Mouse (Mus musculus): ENCODE measurements around the gene Dcn. TPM values are rescaled to one million over a fixed set of nuclear protein-coding genes. Genes with fewer than 3 reads are reported as not detected.
A peak's percentile ranks its signal among the peaks of the same experiment; 100 is the strongest.

The Dcn gene
- 22.4 and 30.6 TPM in 2 replicates for polyA plus RNA-seq (2016; fragmentation: Nextera tagmentation; extraction: Ambion mirVana)

DNA sequence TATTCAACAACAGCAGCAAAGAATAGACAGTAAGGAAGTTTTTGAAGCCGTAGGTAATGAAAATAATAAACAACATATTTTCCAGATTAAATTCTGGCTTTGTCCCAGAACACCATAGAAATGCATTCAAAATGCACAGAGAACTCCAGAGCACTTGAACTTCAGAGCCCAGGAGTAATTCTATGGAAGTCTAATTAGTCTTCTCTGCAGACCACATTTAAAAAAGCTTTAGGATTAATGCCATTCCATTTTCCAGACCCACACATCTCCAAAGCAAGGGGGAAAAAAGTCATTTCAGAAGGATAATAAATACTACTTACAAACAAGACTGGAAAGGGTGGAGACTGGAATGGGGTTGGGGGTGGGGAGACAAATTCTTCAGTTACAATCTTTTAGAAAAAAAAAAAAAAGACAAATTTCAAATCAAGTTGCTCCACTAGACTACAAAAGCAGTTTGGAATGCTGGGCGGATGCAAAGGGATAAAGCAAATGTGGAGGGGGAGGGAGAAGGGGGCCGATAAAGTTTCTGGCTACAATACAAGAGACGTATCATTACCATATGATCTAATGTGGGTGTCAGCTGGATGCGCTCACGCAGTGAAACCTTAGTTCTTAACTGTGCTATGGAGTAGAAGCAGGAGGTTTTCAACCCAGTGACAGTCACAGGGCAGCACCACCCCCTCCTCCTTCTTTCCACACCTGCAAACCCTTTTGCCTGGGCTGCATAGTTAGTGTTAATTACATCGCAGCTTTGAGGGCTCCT, at the start of gene Dcn:
Dcn (plus strand) TSS at position 606 of the 763 bp plus-strand sequence.
- WGBS = 2% methylated on average over 7 of the region's 7 CpGs
- no peak within 1 kb of the TSS for H3K4me3 ChIP-seq (replicated peaks)
- no peak within 1 kb of the TSS for H3K9ac ChIP-seq
- H3K27ac ChIP-seq = peak within 1 kb of the TSS; percentile 50; the same call in 1 of the 2 replicates
- peaks cover 18% of the 10 kb centered on the region for H3K4me1 ChIP-seq
- H3K4me2 ChIP-seq = peak within 1 kb of the TSS; percentile 29; the same call in 1 of the 2 replicates
- no peaks in the 10 kb centered on the region for H3K27me3 ChIP-seq
- ATAC-seq (ENCODE audit: low FRiP score) = peak; percentile 89; the same call in 1 of the 2 replicates
- no peaks in the 10 kb centered on the region for H3K9me3 ChIP-seq
- H3K36me3 ChIP-seq (replicated peaks) = no peaks in the 10 kb centered on the region

DNA sequence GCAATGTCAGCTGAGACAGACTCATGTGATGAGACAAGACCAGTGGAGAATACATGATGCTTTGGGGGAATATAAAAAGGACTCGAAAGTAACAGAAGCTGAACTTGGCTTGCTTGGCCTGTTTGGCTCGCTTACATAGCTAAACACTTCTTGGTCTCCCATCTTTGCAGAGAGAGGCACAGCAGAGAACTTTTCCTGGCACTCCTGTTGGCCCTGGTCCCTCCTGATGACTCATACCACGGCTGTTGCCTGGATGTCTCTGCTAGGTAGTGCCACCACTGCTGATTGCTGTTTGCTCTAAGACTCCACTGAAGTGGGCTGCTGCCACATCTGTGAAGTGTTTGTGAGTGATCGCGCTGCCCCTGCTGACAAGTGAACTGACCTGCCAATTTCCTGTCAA, 42.7 kb upstream of the Dcn start:
- Histone ChIP-seq H3K27me3 (no peaks in the 10 kb centered on the region), H3K4me2 (no peak overlapping the region), H3K36me3 (replicated peaks) (no peaks in the 10 kb centered on the region), H3K27ac (no peak overlapping the region), H3K9me3 (no peaks in the 10 kb centered on the region), H3K9ac (no peak overlapping the region), H3K4me3 (replicated peaks) (no peak overlapping the region), H3K4me1 (no peaks in the 10 kb centered on the region)
- no peak for ATAC-seq (ENCODE audit: low FRiP score)
- 87% methylated on average over 5 of the region's 5 CpGs for WGBS

DNA sequence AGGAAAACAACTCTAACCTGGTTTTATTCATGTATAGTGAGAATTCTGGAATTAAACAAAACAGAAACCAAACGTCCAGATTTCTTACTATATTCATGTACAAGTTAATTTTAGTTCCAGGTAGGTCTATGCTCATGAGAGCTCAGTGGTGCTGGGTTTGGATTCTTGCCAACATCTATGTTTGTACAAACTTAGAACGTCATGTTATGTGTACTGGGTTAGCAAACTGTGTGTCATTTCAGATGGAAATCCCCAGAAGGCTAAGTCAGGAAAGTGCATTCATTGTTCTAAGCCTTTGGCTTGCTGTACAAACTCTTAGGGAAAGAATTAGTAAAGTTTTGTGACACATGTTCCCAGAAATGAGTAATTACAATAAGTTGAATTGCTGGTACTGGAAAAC, 37.1 kb upstream of the Dcn start:
- H3K4me1 ChIP-seq = no peaks in the 10 kb centered on the region
- no peak overlapping the region for H3K9ac ChIP-seq
- ATAC-seq (ENCODE audit: low FRiP score) = no peak
- WGBS = 71% methylated on average over 2 of the region's 2 CpGs
- no peak overlapping the region for H3K27ac ChIP-seq
- H3K27me3 ChIP-seq = no peaks in the 10 kb centered on the region
- no peak overlapping the region for H3K4me3 ChIP-seq (replicated peaks)
- no peaks in the 10 kb centered on the region for H3K36me3 ChIP-seq (replicated peaks)
- no peak overlapping the region for H3K4me2 ChIP-seq
- H3K9me3 ChIP-seq = no peaks in the 10 kb centered on the region

DNA sequence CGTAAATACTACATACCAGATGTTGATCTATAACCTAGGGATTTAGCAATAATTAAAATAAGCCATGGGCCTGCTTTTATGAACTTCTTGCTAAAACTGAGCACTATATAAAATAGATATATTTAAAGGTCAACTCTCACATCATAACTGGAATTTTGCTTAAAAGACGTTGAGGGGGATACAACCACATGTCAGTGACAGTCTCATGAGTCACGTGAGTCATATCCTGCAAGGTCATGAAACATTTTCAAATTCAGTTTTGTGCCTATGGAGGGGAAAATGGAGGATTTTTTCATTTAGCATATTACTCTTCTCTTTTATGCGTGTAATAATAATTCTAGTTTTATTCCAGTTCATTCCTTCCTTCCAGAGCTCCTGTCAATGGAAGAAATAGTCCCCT, 32.9 kb upstream of the Dcn start:
- Histone ChIP-seq H3K4me3 (replicated peaks) (no peak overlapping the region), H3K4me1 (no peaks in the 10 kb centered on the region), H3K4me2 (no peak overlapping the region), H3K9ac (no peak overlapping the region), H3K36me3 (replicated peaks) (no peaks in the 10 kb centered on the region), H3K9me3 (no peaks in the 10 kb centered on the region), H3K27ac (no peak overlapping the region), H3K27me3 (no peaks in the 10 kb centered on the region)
- ATAC-seq (ENCODE audit: low FRiP score) = no peak
- 85% methylated on average over 4 of the region's 4 CpGs for WGBS

DNA sequence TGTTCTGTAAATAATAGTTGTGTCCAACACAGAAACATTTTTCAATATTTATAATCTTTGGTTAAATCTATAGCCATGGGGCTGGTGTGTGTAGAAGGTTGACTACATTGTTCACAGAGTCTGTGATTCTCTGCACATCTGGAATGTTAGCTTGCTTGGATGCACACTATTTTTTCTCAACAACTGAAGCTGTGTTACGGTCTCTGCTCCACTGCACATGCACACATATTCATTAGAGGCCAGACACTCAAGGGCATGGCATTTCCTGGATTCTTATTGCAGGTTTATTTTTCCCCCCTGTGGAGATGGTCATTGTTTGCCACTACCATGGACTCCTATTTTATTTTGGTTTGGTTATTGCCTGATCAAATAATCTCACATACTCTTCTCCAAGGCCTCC, 26.5 kb upstream of the Dcn start:
- no peaks in the 10 kb centered on the region for H3K27me3 ChIP-seq
- no peak overlapping the region for H3K27ac ChIP-seq
- ATAC-seq (ENCODE audit: low FRiP score) = no peak
- no peak overlapping the region for H3K4me2 ChIP-seq
- no peak overlapping the region for H3K9ac ChIP-seq
- H3K9me3 ChIP-seq = no peaks in the 10 kb centered on the region
- H3K4me3 ChIP-seq (replicated peaks) = no peak overlapping the region
- H3K4me1 ChIP-seq = 0 out of 2 replicates have a peak, but pooled peaks cover 4% of the 10 kb centered on the region
- 52% methylated on average over 1 of the region's 1 CpGs for WGBS
- no peaks in the 10 kb centered on the region for H3K36me3 ChIP-seq (replicated peaks)

DNA sequence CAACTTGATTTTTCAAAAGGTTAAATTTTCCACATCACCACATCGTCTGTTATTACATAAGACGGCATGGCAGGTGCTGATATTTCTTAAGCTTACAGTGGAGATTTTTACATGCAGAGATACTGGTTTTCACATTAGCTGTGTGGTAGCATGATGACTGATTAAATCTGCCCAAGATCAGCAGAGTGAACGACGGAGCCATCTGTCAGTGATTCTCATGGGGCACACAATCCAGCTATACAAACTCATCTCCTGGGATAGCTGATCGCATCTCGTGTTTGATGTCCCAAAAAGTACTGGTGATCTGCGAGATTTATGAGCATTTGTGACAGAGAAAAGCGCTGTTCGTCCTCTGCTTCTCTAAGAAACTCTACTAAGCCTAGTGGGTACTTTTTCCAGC, 25.9 kb upstream of the Dcn start:
- Histone ChIP-seq H3K4me1 (0 out of 2 replicates have a peak, but pooled peaks cover 4% of the 10 kb centered on the region), H3K36me3 (replicated peaks) (no peaks in the 10 kb centered on the region), H3K9me3 (no peaks in the 10 kb centered on the region), H3K27ac (no peak overlapping the region), H3K27me3 (no peaks in the 10 kb centered on the region), H3K4me2 (no peak overlapping the region), H3K9ac (no peak overlapping the region), H3K4me3 (replicated peaks) (no peak overlapping the region)
- 81% methylated on average over 9 of the region's 9 CpGs for WGBS
- no peak for ATAC-seq (ENCODE audit: low FRiP score)

DNA sequence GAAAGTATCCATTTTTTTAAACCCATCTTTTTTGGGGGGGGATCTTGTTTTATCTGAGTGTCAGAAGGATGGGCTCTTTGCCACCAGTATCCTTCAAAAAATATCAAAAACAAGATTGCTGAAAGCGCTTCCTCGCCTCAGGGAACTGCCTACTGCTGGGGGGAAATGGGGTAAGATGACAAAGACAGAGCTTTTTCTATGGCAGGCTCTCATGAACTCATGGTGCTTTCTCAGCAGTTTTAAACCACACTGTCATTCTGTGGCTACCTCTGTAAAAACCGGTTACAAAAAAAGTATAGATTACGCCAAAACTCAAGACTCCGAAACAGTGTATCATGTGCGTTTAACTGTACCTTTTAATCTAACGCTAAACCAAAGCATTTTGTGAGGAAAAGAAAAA, 22.4 kb upstream of the Dcn start:
- ATAC-seq (ENCODE audit: low FRiP score) = no peak
- no peak overlapping the region for H3K9ac ChIP-seq
- no peak overlapping the region for H3K4me2 ChIP-seq
- H3K4me1 ChIP-seq = 0 out of 2 replicates have a peak, but pooled peaks cover 4% of the 10 kb centered on the region
- no peak overlapping the region for H3K27ac ChIP-seq
- H3K27me3 ChIP-seq = no peaks in the 10 kb centered on the region
- H3K4me3 ChIP-seq (replicated peaks) = no peak overlapping the region
- H3K36me3 ChIP-seq (replicated peaks) = no peaks in the 10 kb centered on the region
- no peaks in the 10 kb centered on the region for H3K9me3 ChIP-seq
- 91% methylated on average over 7 of the region's 7 CpGs for WGBS

DNA sequence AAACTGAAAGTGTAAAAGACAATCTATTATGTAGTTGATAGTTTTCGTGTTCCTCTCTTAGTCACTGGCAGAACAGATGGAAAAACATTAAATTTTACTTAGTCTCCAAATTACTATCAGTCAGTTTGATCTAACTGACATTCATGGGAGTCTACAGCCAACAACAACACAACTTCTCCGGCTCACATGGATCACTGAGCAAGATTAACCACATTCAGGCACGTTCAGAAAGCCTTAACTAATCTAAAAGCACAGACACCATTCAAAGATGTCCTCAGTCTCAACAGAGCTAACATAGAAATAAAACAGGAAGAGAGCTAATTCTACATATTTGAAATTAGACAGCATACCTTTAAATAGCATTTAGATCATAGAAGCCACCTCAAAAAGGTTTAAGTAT, 12.6 kb upstream of the Dcn start:
- H3K4me3 ChIP-seq (replicated peaks) = no peak overlapping the region
- H3K9me3 ChIP-seq = no peaks in the 10 kb centered on the region
- WGBS = 59% methylated on average over 3 of the region's 3 CpGs
- no peaks in the 10 kb centered on the region for H3K27me3 ChIP-seq
- no peaks in the 10 kb centered on the region for H3K36me3 ChIP-seq (replicated peaks)
- no peak overlapping the region for H3K9ac ChIP-seq
- no peak for ATAC-seq (ENCODE audit: low FRiP score)
- H3K27ac ChIP-seq = no peak overlapping the region
- no peak overlapping the region for H3K4me2 ChIP-seq
- no peaks in the 10 kb centered on the region for H3K4me1 ChIP-seq

DNA sequence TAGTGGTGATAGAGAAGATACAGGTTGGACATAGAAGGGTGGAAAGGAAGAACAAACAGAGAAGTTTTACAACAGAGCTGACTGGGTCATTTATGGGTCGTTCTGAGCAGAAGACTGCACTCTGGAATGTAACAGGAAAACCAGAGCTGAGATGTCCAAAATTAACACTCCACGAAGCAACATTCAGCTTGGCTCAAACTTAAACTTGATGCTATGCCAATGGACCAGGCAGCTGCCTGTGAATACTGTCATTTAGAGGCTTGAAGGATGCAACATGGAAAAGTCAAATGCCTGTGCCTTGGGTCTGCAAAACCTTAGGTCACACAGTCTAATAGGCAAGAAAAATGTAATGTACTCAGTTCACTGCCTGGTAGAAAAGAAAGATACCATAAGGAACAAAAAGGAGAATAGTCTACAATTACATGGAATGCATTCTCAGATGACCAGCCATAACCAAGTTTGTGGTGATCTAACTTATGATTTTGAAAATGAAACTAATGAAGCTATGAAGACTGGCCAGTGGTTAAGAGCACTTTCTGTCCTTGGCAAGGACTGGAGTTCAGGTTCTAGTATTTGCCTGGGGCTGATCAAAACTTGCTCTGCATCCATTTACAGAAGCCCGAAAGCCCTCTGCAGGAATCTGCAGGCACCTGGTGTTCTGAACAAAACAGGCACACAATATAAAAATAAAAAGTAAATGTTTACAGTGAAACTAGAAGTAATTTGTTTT, 9.8 kb upstream of the Dcn start:
- H3K27me3 ChIP-seq = no peaks in the 10 kb centered on the region
- no peaks in the 10 kb centered on the region for H3K9me3 ChIP-seq
- H3K9ac ChIP-seq = no peak overlapping the region
- H3K36me3 ChIP-seq (replicated peaks) = no peaks in the 10 kb centered on the region
- WGBS = 71% methylated on average over 3 of the region's 3 CpGs
- no peak overlapping the region for H3K27ac ChIP-seq
- ATAC-seq (ENCODE audit: low FRiP score) = no peak
- H3K4me1 ChIP-seq = no peaks in the 10 kb centered on the region
- no peak overlapping the region for H3K4me3 ChIP-seq (replicated peaks)
- no peak overlapping the region for H3K4me2 ChIP-seq

DNA sequence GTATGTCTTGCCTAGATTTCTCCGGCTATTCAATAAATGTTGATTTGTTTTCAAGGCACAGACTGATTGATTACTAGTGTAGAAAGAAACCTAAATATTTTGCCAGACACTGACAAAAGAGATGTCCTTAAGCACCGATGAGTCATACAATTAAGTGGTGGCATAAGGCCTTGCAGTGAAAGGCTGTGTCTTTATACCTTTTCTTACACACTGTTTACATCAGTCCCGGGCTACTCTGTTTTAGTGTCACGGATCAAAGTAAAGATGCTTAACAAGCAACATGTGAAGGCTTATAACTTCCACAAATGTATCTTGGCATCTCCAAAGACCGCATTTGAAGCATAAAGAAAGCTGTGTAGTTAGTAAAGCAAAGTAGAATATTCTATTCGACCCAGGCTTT, 3.9 kb upstream of the Dcn start:
- no peaks in the 10 kb centered on the region for H3K27me3 ChIP-seq
- 65% methylated on average over 6 of the region's 6 CpGs for WGBS
- H3K36me3 ChIP-seq (replicated peaks) = no peaks in the 10 kb centered on the region
- H3K9ac ChIP-seq = no peak overlapping the region
- H3K27ac ChIP-seq = no peak overlapping the region
- no peak overlapping the region for H3K4me2 ChIP-seq
- no peaks in the 10 kb centered on the region for H3K9me3 ChIP-seq
- H3K4me1 ChIP-seq = peaks cover 18% of the 10 kb centered on the region
- no peak overlapping the region for H3K4me3 ChIP-seq (replicated peaks)
- ATAC-seq (ENCODE audit: low FRiP score) = no peak

DNA sequence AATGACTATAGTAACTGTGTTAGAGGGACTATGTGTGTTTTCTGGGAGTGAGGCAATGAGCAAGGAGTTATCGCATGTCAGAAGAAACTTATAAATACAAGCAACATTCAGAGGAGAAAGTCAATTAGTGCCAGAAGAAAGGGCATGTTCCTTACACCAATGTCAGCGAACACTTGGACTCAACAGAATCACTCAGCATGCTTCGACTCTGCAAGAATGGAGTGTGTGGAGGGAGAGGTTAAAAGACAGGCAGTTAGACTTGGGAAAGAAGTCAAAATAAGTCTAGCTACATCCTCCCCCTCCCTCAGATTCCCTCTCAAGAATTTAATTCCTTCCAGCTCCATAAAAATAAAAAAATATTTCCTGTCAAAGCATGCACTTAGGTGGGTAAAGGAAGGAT, 1.1 kb upstream of the Dcn start:
- WGBS = 32% methylated on average over 3 of the region's 3 CpGs
- no peaks in the 10 kb centered on the region for H3K27me3 ChIP-seq

DNA sequence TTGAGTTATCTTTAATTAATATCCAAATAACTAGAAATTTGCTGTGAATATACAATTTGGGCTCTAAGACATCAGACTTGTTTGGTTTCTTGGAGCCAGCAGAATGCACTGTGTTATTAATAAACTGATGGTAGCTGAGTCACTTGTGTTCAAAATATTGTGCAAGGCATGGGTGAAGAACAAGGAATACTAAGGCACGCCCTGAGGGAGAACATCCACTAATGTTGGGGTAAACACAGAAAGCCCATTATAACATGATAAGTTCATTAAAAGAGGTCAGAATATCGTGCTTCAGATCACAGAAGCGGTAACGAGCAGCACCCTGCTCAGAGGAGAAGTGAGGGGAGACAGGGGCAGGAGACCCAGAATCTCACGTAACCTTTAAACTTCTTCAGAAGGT, 2.7 kb downstream of the Dcn start:
- 75% methylated on average over 5 of the region's 5 CpGs for WGBS
- H3K9me3 ChIP-seq = no peaks in the 10 kb centered on the region
- H3K27me3 ChIP-seq = no peaks in the 10 kb centered on the region

More for the DNA sequence above, 1.1 kb upstream of the Dcn start:
- Histone ChIP-seq H3K9me3 (no peaks in the 10 kb centered on the region), H3K4me2 (no peak overlapping the region), H3K4me1 (peaks cover 18% of the 10 kb centered on the region), H3K27ac (peak overlapping the region; percentile 50; the same call in 1 of the 2 replicates), H3K36me3 (replicated peaks) (no peaks in the 10 kb centered on the region), H3K9ac (no peak overlapping the region), H3K4me3 (replicated peaks) (no peak overlapping the region)
- no peak for ATAC-seq (ENCODE audit: low FRiP score)

More for the DNA sequence above, 2.7 kb downstream of the Dcn start:
- Histone ChIP-seq H3K4me2 (no peak overlapping the region), H3K36me3 (replicated peaks) (no peaks in the 10 kb centered on the region), H3K27ac (no peak overlapping the region), H3K4me1 (peaks cover 18% of the 10 kb centered on the region), H3K4me3 (replicated peaks) (no peak overlapping the region), H3K9ac (no peak overlapping the region)
- no peak for ATAC-seq (ENCODE audit: low FRiP score)

Measured in forebrain, embryonic 12.5 days (tissue).